20 mouse cellular contexts compared by ENCODE assay signal in the genomic region with DNA sequence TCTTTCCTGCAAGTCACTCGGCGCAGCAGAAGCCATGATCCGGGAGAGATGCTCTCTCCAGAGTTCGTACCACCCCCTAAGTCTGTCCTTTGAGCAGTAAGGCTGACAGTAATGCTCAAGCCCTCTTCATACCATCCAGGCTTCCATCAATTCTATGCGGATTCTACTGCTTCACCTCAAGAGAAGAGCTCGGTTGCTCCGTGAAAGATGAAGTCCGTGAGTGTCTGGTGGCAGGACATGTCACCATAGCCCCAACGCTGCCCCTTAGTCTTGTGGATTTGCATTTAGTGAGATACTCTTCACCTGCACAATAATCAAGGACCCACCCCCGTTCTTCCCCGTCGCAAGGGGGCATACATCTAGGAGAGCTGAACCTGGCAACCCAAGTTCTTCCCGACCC. TPM values are rescaled to one million over a fixed set of nuclear protein-coding genes. Genes with fewer than 3 reads are reported as not detected.
DNase-seq lines count a peak whose midpoint lies in the region; ATAC-seq lines count a peak whose summit lies in the region.
"Had no signal": no experiment of that assay in that cellular context is flagged by ENCODE, and none has a peak within 500 bp of the region (broad histone marks: within the 10 kb centered on the region; RNA-seq: fewer than 3 reads in every experiment).

No protein-coding gene starts in this region.

- peak overlapping the region; percentile 3; the same call in 1 of the 2 replicates for H3K4me3 ChIP-seq in limb, embryonic 13.5 days
- H3K4me3 ChIP-seq in limb, embryonic 10.5 days, result no peak overlapping the region
- no peak overlapping the region for H3K4me3 ChIP-seq in neural tube, embryonic 15.5 days (replicated peaks)
- no peak overlapping the region for H3K4me3 ChIP-seq in embryonic facial prominence, embryonic 13.5 days
- H3K4me3 ChIP-seq: erythroblast, embryonic 14.5 days; hindbrain, embryonic 12.5 days; intestine, embryonic 15.5 days; neural tube, embryonic 12.5 days had no signal

- WGBS in limb, embryonic 13.5 days, result 15% methylated on average over 13 of the region's 13 CpGs
- WGBS in limb, embryonic 10.5 days, result 9% methylated on average over 13 of the region's 13 CpGs
- WGBS in neural tube, embryonic 15.5 days, result 7% methylated on average over 13 of the region's 13 CpGs
- 10% methylated on average over 13 of the region's 13 CpGs for WGBS in embryonic facial prominence, embryonic 13.5 days

- H3K4me1 ChIP-seq in limb, embryonic 13.5 days, result peaks cover 45% of the 10 kb centered on the region
- H3K4me1 ChIP-seq in limb, embryonic 10.5 days, result peaks cover 38% of the 10 kb centered on the region
- peaks cover 17% of the 10 kb centered on the region for H3K4me1 ChIP-seq in neural tube, embryonic 15.5 days
- H3K4me1 ChIP-seq in embryonic facial prominence, embryonic 13.5 days, result peaks cover 41% of the 10 kb centered on the region

- peaks cover 98% of the 10 kb centered on the region for H3K27me3 ChIP-seq in limb, embryonic 13.5 days
- H3K27me3 ChIP-seq in limb, embryonic 10.5 days (ENCODE audit: low read depth, poor library complexity, severe bottlenecking), result peaks cover 100% of the 10 kb centered on the region
- peaks cover 98% of the 10 kb centered on the region for H3K27me3 ChIP-seq in neural tube, embryonic 15.5 days (replicated peaks)
- H3K27me3 ChIP-seq in embryonic facial prominence, embryonic 13.5 days, result peaks cover 98% of the 10 kb centered on the region
- H3K27me3 ChIP-seq: Patski had no signal

- H3K9ac ChIP-seq in limb, embryonic 13.5 days, result no peak overlapping the region
- no peak overlapping the region for H3K9ac ChIP-seq in neural tube, embryonic 15.5 days (replicated peaks)
- H3K9ac ChIP-seq in embryonic facial prominence, embryonic 13.5 days, result no peak overlapping the region
- H3K9ac ChIP-seq: hindbrain, embryonic 12.5 days; intestine, embryonic 15.5 days; liver, embryonic 14.5 days; neural tube, embryonic 12.5 days had no signal

- no peak for ATAC-seq in limb, embryonic 13.5 days (ENCODE audit: low FRiP score, low read depth)
- ATAC-seq in neural tube, embryonic 15.5 days (ENCODE audit: low FRiP score), result no peak
- ATAC-seq in embryonic facial prominence, embryonic 13.5 days (ENCODE audit: insufficient number of reproducible peaks, insufficient read depth, low FRiP score, low TSS enrichment, low read depth), result no peak
- ATAC-seq: Patski had no signal

- DNase-seq in limb, embryonic 10.5 days (ENCODE audit: low spot score), result no peak
- DNase-seq in neural tube, embryonic 10.5 days (ENCODE audit: extremely low spot score, low spot score), result peak; percentile 23
- no peak for DNase-seq in B cell, adult 2 months
- DNase-seq: gastrocnemius, postnatal 25 days had no signal

- peak overlapping the region; percentile 71 for H3K4me2 ChIP-seq in limb, embryonic 13.5 days (replicated peaks)
- H3K4me2 ChIP-seq in neural tube, embryonic 15.5 days, result no peak overlapping the region
- 0 out of 2 replicates have a peak overlapping the region, but pooled peaks have one; percentile 40 for H3K4me2 ChIP-seq in embryonic facial prominence, embryonic 13.5 days
- H3K4me2 ChIP-seq: heart, embryonic 11.5 days; hindbrain, embryonic 12.5 days; intestine, embryonic 15.5 days; neural tube, embryonic 12.5 days had no signal

- no peak overlapping the region for H3K27ac ChIP-seq in limb, embryonic 13.5 days
- no peak overlapping the region for H3K27ac ChIP-seq in limb, embryonic 10.5 days
- no peak overlapping the region for H3K27ac ChIP-seq in neural tube, embryonic 15.5 days (replicated peaks)
- H3K27ac ChIP-seq in embryonic facial prominence, embryonic 13.5 days, result no peak overlapping the region
- H3K27ac ChIP-seq: hindbrain, embryonic 12.5 days; hindbrain, postnatal 0 days; intestine, embryonic 15.5 days; kidney, postnatal 0 days; liver, embryonic 14.5 days; macrophage; neural tube, embryonic 12.5 days had no signal

- no peaks in the 10 kb centered on the region for H3K9me3 ChIP-seq in limb, embryonic 13.5 days
- H3K9me3 ChIP-seq in limb, embryonic 10.5 days (replicated peaks), result no peaks in the 10 kb centered on the region
- no peaks in the 10 kb centered on the region for H3K9me3 ChIP-seq in neural tube, embryonic 15.5 days (replicated peaks)
- H3K9me3 ChIP-seq in embryonic facial prominence, embryonic 13.5 days, result no peaks in the 10 kb centered on the region
- H3K9me3 ChIP-seq: hindbrain, embryonic 12.5 days; intestine, embryonic 15.5 days; neural tube, embryonic 12.5 days had no signal

- no peaks in the 10 kb centered on the region for H3K36me3 ChIP-seq in limb, embryonic 13.5 days
- no peaks in the 10 kb centered on the region for H3K36me3 ChIP-seq in limb, embryonic 10.5 days
- no peaks in the 10 kb centered on the region for H3K36me3 ChIP-seq in neural tube, embryonic 15.5 days
- H3K36me3 ChIP-seq in embryonic facial prominence, embryonic 13.5 days, result no peaks in the 10 kb centered on the region
- H3K36me3 ChIP-seq: hindbrain, embryonic 12.5 days; intestine, embryonic 15.5 days; neural tube, embryonic 12.5 days had no signal

RNA-seq across cellular contexts. Expression of a gene that starts 4.6 kb away (rescaled TPM):
- polyA plus RNA-seq in limb, embryonic 13.5 days (2015; fragmentation: Nextera tagmentation; extraction: Ambion mirVana), result 18.7 and 18.9 TPM in 2 replicates
- 12.0 and 12.7 TPM in 2 replicates for polyA plus RNA-seq in limb, embryonic 10.5 days (2016; fragmentation: Nextera tagmentation; extraction: Ambion mirVana)
- polyA plus RNA-seq in neural tube, embryonic 15.5 days (2015; fragmentation: Nextera tagmentation; extraction: Ambion mirVana), result 0.06 TPM in 1 of 2 replicates, not detected in the other
- 23.8 and 24.7 TPM in 2 replicates for polyA plus RNA-seq in embryonic facial prominence, embryonic 13.5 days (2015; fragmentation: Nextera tagmentation; extraction: Ambion mirVana)
- polyA plus RNA-seq: erythroblast, embryonic 14.5 days; heart, embryonic 16.5 days; large intestine, adult 2 months; lung, adult 2 months; macrophage had no signal

Comparison
In these comparisons a context has a peak if more than half of its experiments do, and no peak if none do; other contexts are left out.
1. RNA of a gene that starts 4.6 kb away (polyA plus RNA-seq): 23.8 to 24.7 TPM in embryonic facial prominence, embryonic 13.5 days, 18.7 to 18.9 TPM in limb, embryonic 13.5 days and 12.0 to 12.7 TPM in limb, embryonic 10.5 days; 0.06 TPM in neural tube, embryonic 15.5 days; every median in the first group is over 10 times any median in the second.